Mouse (Mus musculus): ENCODE measurements around the gene BC049352. TPM values are rescaled to one million over a fixed set of nuclear protein-coding genes. Genes with fewer than 3 reads are reported as not detected.

Gene BC049352
- total RNA-seq, 2 experiments from 2014 or later = 0.92 to 2.8 TPM

DNA sequence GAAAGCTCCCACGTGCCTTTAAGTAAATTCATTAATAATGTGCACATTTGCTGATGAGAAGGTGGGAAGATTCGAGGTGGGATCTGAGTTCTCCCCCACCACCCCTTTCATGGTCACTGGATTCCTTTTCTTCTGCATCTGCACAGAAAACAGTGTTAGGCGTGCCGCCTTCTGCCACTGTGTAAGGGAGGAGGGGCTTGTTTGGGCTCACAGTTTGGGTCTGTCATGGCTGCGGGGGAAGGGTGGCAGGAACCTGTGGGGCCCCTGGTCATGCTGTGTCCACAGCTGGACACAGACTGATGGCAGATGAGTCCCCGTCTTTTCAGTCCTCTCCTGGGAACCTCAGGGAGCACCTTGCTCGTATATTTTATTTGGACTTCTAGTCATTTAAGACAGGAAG is 54.9 kb downstream of the BC049352 start:
- no peak for TF ChIP-seq CTCF (IDR thresholded peaks at IDR 0.05)
- intact Hi-C loops (cut with DNase I) = no loop called here
- no peak overlapping the region for H3K27ac ChIP-seq
- no peak overlapping the region for H3K4me3 ChIP-seq
- DNase-seq = no peak

DNA sequence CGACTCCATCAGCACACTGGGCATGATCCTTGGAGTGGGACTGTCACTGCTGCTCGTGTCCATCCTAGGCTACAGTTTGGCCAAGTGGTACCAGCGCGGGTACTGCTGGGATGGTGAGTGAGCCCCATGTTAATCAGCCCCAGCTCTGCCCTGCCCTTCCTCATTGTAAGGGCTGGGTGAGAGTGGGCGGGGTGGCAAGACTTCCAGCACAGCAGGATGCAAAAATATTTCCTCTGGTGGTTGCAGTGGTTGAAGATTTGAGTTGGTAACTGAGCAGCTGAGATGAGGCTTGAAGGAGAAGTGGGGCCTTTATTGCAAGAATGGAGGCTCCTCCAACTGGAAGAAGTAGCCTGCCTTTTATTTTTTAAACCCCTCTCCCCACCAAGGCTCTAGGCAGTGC is 59.6 kb downstream of the BC049352 start:
- no peak for DNase-seq
- intact Hi-C loops (cut with DNase I) = no loop called here
- H3K27ac ChIP-seq = no peak overlapping the region
- no peak overlapping the region for H3K4me3 ChIP-seq
- no peak for TF ChIP-seq CTCF (IDR thresholded peaks at IDR 0.05)

DNA sequence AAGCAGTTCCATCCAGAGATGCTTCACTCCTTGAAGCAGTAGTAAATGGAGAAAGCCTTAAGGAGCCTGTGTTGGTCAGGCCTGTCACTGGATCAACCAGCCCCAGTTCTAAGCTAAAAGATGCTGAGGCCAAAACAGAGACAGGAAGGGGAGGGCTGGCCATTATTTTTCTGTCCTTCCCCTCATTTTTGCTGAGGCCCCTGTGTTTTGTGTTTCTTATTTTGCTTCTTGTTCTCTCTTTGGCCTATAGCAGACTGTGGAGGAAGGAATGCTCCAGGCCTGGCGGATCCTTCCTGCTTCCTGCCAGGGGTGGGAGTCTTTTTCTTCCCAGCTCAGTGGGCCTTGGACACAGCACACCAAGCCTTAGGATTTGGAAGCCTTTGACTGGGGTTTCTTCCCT is 63.6 kb downstream of the BC049352 start:
- DNase-seq = no peak

DNA sequence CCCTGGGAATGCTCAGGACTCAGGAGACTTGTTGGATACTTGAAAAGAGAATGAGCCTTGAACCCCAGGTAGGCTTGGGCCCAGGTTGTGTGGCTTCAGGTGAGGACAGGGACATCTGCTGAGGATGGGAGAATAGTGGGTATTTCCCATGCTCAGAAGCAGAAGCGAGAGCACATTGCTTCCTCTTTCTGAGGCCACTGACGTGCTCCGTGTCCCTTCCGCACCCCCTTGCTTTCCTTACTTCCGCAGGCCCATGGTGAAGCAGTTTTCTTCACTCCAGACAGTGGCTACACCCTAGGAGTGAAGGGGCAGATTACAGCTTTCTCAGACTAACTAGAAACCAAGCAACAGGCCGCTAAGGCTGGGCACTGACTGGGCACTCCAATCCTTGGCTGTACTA is 64.3 kb downstream of the BC049352 start:
- H3K4me3 ChIP-seq = no peak overlapping the region
- H3K27ac ChIP-seq = peak overlapping the region; percentile 40; the same call in 1 of the 2 replicates
- TF ChIP-seq CTCF (IDR thresholded peaks at IDR 0.05) = no peak
- intact Hi-C loops (cut with DNase I) = no loop called here
- DNase-seq = peak; percentile 28

More for the DNA sequence above, 63.6 kb downstream of the BC049352 start:
- no peak for TF ChIP-seq CTCF (IDR thresholded peaks at IDR 0.05)
- intact Hi-C loops (cut with DNase I) = no loop called here
- Histone ChIP-seq H3K4me3 (peak overlapping the region; percentile 40), H3K27ac (peak overlapping the region; percentile 57; the same call in 1 of the 2 replicates)

DNA sequence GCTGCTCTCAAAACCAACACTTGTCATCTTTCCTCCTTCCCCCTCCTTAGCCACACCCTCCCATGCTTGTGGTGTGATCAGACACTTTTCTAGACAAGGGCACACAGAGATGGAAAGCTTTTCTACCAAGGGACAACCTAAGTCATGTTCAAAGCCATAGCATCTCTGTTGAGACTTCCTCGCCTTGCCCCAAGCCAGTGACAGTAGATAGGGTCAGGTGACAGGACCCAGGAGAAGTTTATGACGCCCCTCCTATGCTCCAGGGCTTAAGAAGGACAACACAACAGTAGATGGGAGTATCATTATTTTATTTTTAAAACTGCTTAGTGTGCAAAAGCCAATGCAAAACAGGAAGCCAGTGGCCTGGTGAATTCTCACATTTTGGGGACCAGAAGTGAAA is 65.7 kb downstream of the BC049352 start:
- TF ChIP-seq CTCF (IDR thresholded peaks at IDR 0.05) = no peak
- no peak for DNase-seq
- intact Hi-C loops (cut with DNase I) = no loop called here
- Histone ChIP-seq H3K27ac (peak overlapping the region; percentile 24; the same call in 1 of the 2 replicates), H3K4me3 (no peak overlapping the region)

DNA sequence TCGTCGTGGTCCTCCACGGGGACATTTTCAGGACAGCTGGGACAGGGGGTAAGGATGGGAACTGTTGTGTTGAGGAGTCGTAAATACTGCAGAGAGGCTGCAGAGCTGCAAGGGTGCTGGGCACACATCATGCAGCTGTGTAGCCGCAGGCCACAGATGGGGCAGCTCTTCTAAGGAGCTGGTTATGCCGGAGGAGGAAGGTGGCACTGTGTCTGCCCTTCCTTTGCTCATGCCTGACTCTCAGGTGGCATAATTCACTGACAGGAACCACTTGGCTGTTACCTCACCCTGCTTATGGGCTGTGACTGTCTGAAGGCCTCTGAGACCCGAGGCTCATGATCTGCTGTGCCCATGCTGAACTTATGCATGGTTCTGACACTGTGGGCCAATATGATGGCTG is 68.5 kb downstream of the BC049352 start:
- Histone ChIP-seq H3K4me3 (no peak overlapping the region), H3K27ac (no peak overlapping the region)
- no peak for TF ChIP-seq CTCF (IDR thresholded peaks at IDR 0.05)
- intact Hi-C loops (cut with DNase I) = no loop called here
- no peak for DNase-seq

DNA sequence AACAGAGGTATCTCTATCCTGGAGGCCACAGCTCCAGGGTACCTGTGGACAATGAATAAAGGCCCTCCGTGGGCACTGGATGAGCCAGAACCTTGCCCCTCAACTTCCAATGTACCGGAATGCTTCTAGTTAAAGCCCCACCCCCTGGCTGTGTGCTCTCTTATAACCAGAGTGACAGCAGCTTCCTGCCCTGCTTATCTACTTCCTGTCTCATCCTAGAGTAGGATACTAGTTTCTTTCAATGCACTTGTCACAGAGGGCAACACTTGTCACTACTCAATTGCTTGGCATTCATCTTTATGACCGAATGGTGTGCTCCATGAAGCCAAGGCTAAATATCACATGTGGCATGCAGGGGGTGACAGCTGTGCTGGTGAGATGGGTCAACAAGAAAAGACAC is 69.5 kb downstream of the BC049352 start:
- TF ChIP-seq CTCF (IDR thresholded peaks at IDR 0.05) = no peak
- no peak for DNase-seq

DNA sequence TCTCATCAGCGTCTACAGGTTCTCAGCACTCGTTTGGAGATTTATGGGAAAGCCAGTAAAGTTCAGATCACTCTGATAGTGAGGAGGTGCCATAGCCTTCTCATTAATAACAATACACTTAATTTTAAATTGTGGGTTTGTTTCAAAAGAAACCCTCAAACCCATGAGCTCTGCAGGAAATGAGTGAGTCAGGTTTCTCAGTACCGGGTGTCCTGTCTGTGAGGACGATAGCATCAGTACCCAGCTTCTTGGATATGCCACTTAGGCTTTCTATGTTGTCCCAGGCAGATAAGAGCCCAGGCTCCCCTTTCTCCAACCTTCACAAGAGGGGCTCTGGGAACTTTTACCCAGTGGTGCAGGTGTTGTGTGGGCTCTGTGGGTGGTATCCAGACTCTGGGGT is 70.2 kb downstream of the BC049352 start:
- TF ChIP-seq CTCF (IDR thresholded peaks at IDR 0.05) = no peak
- H3K27ac ChIP-seq = no peak overlapping the region
- no peak overlapping the region for H3K4me3 ChIP-seq
- intact Hi-C loops (cut with DNase I) = no loop called here
- DNase-seq = no peak

More for the DNA sequence above, 69.5 kb downstream of the BC049352 start:
- Histone ChIP-seq H3K27ac (no peak overlapping the region), H3K4me3 (no peak overlapping the region)
- intact Hi-C loops (cut with DNase I) = no loop called here

DNA sequence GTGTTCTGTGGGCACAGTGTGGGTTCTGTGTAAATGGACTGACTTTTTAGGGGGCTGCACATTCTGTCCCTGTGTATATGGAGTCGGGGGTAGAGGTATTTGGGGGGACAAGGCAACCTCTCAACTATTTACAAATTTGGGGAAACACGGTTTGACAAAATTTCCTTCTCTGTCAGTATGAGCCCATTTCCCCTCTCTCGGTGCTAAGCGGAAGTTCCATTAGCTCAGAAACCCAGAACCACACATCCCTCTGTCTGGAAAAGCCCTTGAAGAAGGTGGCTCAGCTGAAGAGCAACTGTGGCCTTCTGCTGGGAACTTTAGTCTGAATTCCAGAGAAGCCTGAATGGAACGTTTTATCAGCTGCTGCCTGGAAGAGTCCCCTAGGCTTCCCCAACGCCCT is 70.6 kb downstream of the BC049352 start:
- H3K4me3 ChIP-seq = no peak overlapping the region
- no peak for TF ChIP-seq CTCF (IDR thresholded peaks at IDR 0.05)
- intact Hi-C loops (cut with DNase I) = no loop called here
- no peak for DNase-seq
- H3K27ac ChIP-seq = no peak overlapping the region

DNA sequence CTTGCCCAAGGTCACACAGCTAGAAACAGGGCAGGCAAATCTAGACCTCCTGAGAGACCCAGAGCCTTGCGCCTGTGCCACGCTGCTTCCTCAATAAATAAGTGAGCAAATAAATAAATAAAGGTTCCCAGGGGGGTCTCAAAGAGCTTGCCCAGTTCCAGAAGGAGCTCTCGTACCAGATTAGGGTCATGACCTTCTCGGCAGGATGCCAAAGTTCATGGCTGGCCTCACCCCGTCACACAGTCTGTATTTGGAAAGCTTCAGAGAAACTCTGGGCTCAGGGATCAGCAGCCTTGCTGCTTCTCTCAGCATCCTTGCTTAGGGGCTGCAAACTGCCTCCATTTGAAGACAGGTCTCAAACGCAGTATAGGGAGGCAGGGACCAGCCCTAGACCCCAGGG is 72.2 kb downstream of the BC049352 start:
- no peak overlapping the region for H3K27ac ChIP-seq
- H3K4me3 ChIP-seq = no peak overlapping the region
- intact Hi-C loops (cut with DNase I) = no loop called here
- no peak for TF ChIP-seq CTCF (IDR thresholded peaks at IDR 0.05)
- no peak for DNase-seq

DNA sequence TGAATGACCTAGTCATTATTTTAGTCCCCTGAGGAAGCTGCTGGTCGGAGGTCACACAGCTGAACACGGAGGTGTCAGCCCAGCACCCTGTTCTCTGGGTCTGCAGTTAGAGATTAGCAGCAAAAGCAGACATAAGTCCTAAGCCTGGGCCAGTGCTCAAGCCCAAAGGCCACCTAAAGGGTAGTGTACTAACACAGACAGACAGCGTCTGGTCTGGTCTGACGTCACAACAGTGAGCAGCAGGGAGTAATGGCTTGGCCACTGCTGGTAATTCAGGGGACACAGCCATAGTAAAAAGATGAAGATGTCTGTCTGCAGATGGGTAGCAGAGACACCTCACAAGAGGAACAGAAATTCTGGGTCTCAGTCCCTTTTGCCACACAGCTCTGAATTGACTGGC is 72.8 kb downstream of the BC049352 start:
- intact Hi-C loops (cut with DNase I) = no loop called here
- Histone ChIP-seq H3K27ac (no peak overlapping the region), H3K4me3 (no peak overlapping the region)
- DNase-seq = no peak
- TF ChIP-seq CTCF (IDR thresholded peaks at IDR 0.05) = no peak

DNA sequence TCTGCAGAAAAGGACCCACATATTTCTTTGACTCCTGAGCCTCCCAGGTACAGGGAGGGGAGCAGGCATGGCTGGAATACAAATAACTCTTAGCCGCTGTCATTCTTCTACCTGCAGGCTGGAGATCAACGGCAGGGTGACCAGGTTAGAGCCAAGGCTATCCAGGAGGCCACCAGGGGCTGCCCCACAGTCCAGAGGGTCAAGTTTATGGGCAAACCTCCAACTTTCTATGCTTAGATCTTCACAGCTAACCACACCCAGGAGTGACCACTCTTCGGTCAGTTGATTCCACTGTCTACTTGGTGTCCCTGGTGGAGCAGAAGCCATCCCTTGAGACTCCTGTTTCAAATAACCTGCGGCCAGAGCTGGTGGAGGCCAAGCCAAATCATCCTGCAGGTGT is 73.6 kb downstream of the BC049352 start:
- no peak for DNase-seq
- Histone ChIP-seq H3K27ac (no peak overlapping the region), H3K4me3 (no peak overlapping the region)
- intact Hi-C loops (cut with DNase I) = no loop called here
- TF ChIP-seq CTCF (IDR thresholded peaks at IDR 0.05) = no peak

DNA sequence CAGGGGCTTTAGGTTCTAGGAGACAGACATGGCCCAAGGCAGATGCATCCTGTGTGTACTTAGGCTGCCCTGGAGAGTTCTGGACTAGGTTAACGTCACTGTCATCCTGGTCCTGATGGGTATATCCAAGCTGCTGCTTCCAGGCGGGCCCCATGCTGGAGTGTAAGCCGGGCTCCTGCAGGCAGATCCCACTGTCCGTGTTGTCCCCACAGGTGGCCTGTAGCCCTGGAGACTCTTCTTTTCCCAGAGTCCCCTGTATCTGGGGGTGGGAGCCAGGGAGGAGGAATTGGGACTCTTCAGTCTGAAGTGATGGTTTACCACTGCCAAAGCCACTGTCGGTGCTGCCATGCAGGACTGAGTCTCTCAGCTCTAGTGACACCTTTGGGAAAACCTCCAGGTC is 74.2 kb downstream of the BC049352 start:
- no peak overlapping the region for H3K27ac ChIP-seq
- H3K4me3 ChIP-seq = no peak overlapping the region
- DNase-seq = no peak
- no peak for TF ChIP-seq CTCF (IDR thresholded peaks at IDR 0.05)
- intact Hi-C loops (cut with DNase I) = no loop called here

DNA sequence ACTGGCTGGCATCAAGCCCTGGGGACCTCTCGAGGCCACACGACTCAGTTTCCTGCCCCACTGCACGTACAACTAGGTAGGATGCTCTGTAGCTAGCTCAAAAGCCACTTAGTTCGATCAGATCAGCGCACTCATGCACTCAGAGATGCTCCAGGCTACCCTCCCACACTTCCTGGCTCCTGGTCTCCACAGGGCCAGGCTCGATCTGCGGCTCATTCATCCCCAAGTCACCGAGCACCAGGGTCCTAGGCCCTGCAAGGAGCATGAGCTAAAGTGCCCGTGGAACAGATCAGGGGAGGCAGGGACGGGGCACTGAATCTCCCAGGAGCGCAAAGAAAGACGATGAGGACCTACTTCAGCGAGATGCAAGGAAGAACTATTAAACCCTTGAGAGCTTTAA is 77.3 kb downstream of the BC049352 start:
- Histone ChIP-seq H3K27ac (no peak overlapping the region), H3K4me3 (no peak overlapping the region)
- DNase-seq = no peak
- TF ChIP-seq CTCF (IDR thresholded peaks at IDR 0.05) = no peak
- intact Hi-C loops (cut with DNase I) = no loop called here

DNA sequence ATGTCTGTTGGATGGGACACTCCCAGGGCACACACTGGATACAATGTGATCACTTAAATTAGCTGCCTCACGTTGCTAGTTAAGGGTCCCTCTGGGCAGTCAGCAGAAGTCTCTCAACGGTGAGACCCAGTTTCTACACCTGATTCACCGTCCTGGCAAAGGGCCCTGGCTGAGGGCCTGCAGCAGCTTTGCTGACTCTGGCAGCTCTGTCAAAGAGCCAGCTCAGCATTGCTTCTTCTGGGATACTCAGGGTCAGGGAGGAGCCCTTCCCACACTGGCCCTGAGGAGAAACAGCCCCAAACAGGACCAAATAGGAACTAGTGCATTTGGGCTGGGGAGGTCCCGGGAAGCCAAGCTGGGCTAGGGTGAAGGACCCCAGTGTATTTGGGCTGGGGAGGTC is 79.7 kb downstream of the BC049352 start:
- no peak for TF ChIP-seq CTCF (IDR thresholded peaks at IDR 0.05)
- no peak overlapping the region for H3K4me3 ChIP-seq
- DNase-seq = peak; percentile 80
- intact Hi-C loops (cut with DNase I) = no loop called here
- no peak overlapping the region for H3K27ac ChIP-seq
